Mouse (Mus musculus) adrenal gland, postnatal 25 days (tissue): Measurements from ENCODE around the gene Prox1. TPM values are rescaled to one million over a fixed set of nuclear protein-coding genes. Genes with fewer than 3 reads are reported as not detected.

Experiments
- DNase-seq: peaks from one replicate; pipeline ENCODE4 v3.0.0; 2021; ENCODE audit warnings: mixed read lengths
- total RNA-seq: library from RNA; stranded (reverse); gene quantifications from 2 replicates; pipeline ENCODE4 v1.2.3, GENCODE M21; 2021

Prox1 gene
- total RNA-seq, 1 experiment from 2014 or later = 66.7 TPM

- DNase-seq = no peak
Measured at GRCm38 (mm10) chr1:190076601-190077000, 93.9 kb downstream of the Prox1 start.

Other genes with a start within 250 kb of the Prox1 start
- gene Smyd2, start 248.4 kb downstream of the Prox1 start, total RNA-seq = 74.5 and 80.8 TPM in 2 replicates